Mouse (Mus musculus): ENCODE results near the gene Vmn1r75.

The Vmn1r75 gene

GRCm38 (mm10) chr7:11874330-11874729 lies at the start of gene Vmn1r75:
TSS of gene Vmn1r75 (plus strand) at chr7:11874630.
- DNase-seq (ENCODE audit: low read depth, low spot score) = no peak

GRCm38 (mm10) chr7:11833680-11834079 lies 40.8 kb upstream of the Vmn1r75 start, which contains the start of gene Vmn1r74:
TSS of gene Vmn1r74 (plus strand) at chr7:11833980.
- DNase-seq (ENCODE audit: low read depth, low spot score) = no peak

All from brain, adult 2 months (tissue).